Mouse (Mus musculus) hindbrain, embryonic 13.5 days (tissue): Measurements from ENCODE around the gene Pcmt1. TPM values are rescaled to one million over a fixed set of nuclear protein-coding genes. Genes with fewer than 3 reads are reported as not detected.
A peak's percentile ranks its signal among the peaks of the same experiment; 100 is the strongest.

Experiments used
- ATAC-seq: fragments of 200-750 bp; cut with Nextera tagmentation; 2 replicates; pipeline ENCODE4 v1.8.0; 2017; ENCODE audit warnings: moderate TSS enrichment; ENCODE audit not compliant: low FRiP score
- H3K27ac ChIP-seq: fragments of 300-500 bp; sonication (generic); 2 replicates; pipeline ENCODE4 v1.5.1; 2015; ENCODE audit warnings: inconsistent platforms, mild to moderate bottlenecking, moderate library complexity
- H3K27me3 ChIP-seq: fragments of 300-500 bp; sonication (generic); 2 replicates; pipeline ENCODE4 v1.6.1; 2015; ENCODE audit warnings: mild to moderate bottlenecking, inconsistent platforms
- H3K36me3 ChIP-seq: fragments of 300-500 bp; sonication (generic); 2 replicates; pipeline ENCODE4 v1.6.1; 2015; ENCODE audit warnings: mild to moderate bottlenecking, inconsistent platforms
- H3K4me1 ChIP-seq: fragments of 300-500 bp; sonication (generic); replicated peaks from 2 replicates; pipeline ENCODE4 v1.6.1; 2015; ENCODE audit warnings: inconsistent platforms
- H3K4me2 ChIP-seq: fragments of 300-500 bp; sonication (generic); 2 replicates; pipeline ENCODE4 v1.6.1; 2015; ENCODE audit warnings: inconsistent platforms, mild to moderate bottlenecking, moderate library complexity
- H3K4me3 ChIP-seq: fragments of 300-500 bp; sonication (generic); 2 replicates; pipeline ENCODE4 v1.5.1; 2015; ENCODE audit warnings: mild to moderate bottlenecking, inconsistent platforms
- H3K9ac ChIP-seq: fragments of 300-500 bp; sonication (generic); 2 replicates; pipeline ENCODE4 v1.6.1; 2015; ENCODE audit warnings: mild to moderate bottlenecking, inconsistent platforms
- H3K9me3 ChIP-seq: fragments of 300-500 bp; sonication (generic); 2 replicates; pipeline ENCODE4 v1.6.1; 2016; ENCODE audit warnings: inconsistent platforms
- WGBS: fragments of 180-500 bp; shearing (Covaris S2); methylation state at CpG from one replicate; pipeline ENCODE4 v1.1.7; 2015; 5-methylcytosine and 5-hydroxymethylcytosine counted together
- polyA plus RNA-seq: library from polyadenylated mRNA; unstranded; fragments of >200 nt; fragmentation: Nextera tagmentation; extraction: Ambion mirVana; gene quantifications from 2 replicates; pipeline ENCODE4 v1.2.1, GENCODE M21; 2015

Gene Pcmt1
- polyA plus RNA-seq, 1 experiment from 2014 or later = 171 TPM

- Histone ChIP-seq H3K27ac (no peak overlapping the region), H3K4me3 (no peak overlapping the region), H3K27me3 (no peaks in the 10 kb centered on the region), H3K9me3 (no peaks in the 10 kb centered on the region), H3K4me1 (no peaks in the 10 kb centered on the region), H3K36me3 (peaks cover 38% of the 10 kb centered on the region), H3K9ac (no peak overlapping the region), H3K4me2 (no peak overlapping the region)
- WGBS = 95% methylated on average over 2 of the region's 2 CpGs
- no peak for ATAC-seq
Measured at GRCm38 (mm10) chr10:7606437-7606836, 74.5 kb downstream of the Pcmt1 start.

- Histone ChIP-seq H3K4me3 (no peak overlapping the region), H3K9me3 (no peaks in the 10 kb centered on the region), H3K27ac (no peak overlapping the region), H3K4me2 (no peak overlapping the region), H3K36me3 (peaks cover 27% of the 10 kb centered on the region), H3K4me1 (no peaks in the 10 kb centered on the region), H3K27me3 (no peaks in the 10 kb centered on the region), H3K9ac (no peak overlapping the region)
- WGBS = 74% methylated on average over 2 of the region's 2 CpGs
- no peak for ATAC-seq
Measured at GRCm38 (mm10) chr10:7605168-7605567, 75.8 kb downstream of the Pcmt1 start.

GRCm38 (mm10) chr10:7600647-7601046 lies 80.3 kb downstream of the Pcmt1 start:
- 0 out of 2 replicates have a peak, but pooled peaks have one; percentile 37 for ATAC-seq
- H3K4me1 ChIP-seq = no peaks in the 10 kb centered on the region

GRCm38 (mm10) chr10:7598177-7598576 lies 82.8 kb downstream of the Pcmt1 start:
- Histone ChIP-seq H3K9ac (no peak overlapping the region), H3K27me3 (no peaks in the 10 kb centered on the region), H3K9me3 (no peaks in the 10 kb centered on the region), H3K36me3 (peaks cover 6% of the 10 kb centered on the region; the same call in 1 of the 2 replicates), H3K4me1 (peaks cover 6% of the 10 kb centered on the region; the same call in 1 of the 2 replicates), H3K4me3 (no peak overlapping the region), H3K4me2 (no peak overlapping the region), H3K27ac (no peak overlapping the region)
- no peak for ATAC-seq
- WGBS = 89% methylated on average over 7 of the region's 7 CpGs

More at GRCm38 (mm10) chr10:7600647-7601046, 80.3 kb downstream of the Pcmt1 start:
- Histone ChIP-seq H3K27ac (no peak overlapping the region), H3K4me2 (no peak overlapping the region), H3K9me3 (no peaks in the 10 kb centered on the region), H3K4me3 (no peak overlapping the region), H3K27me3 (no peaks in the 10 kb centered on the region), H3K36me3 (peaks cover 9% of the 10 kb centered on the region), H3K9ac (no peak overlapping the region)
- 17% methylated on average over 6 of the region's 6 CpGs for WGBS

- Histone ChIP-seq H3K36me3 (no peaks in the 10 kb centered on the region; the same call in 1 of the 2 replicates), H3K9ac (no peak overlapping the region), H3K27me3 (0 out of 2 replicates have a peak, but pooled peaks cover 4% of the 10 kb centered on the region), H3K27ac (no peak overlapping the region), H3K4me2 (no peak overlapping the region), H3K9me3 (no peaks in the 10 kb centered on the region), H3K4me1 (peaks cover 22% of the 10 kb centered on the region), H3K4me3 (no peak overlapping the region)
- 84% methylated on average over 1 of the region's 1 CpGs for WGBS
- ATAC-seq = no peak
Measured at GRCm38 (mm10) chr10:7596251-7596650, 84.7 kb downstream of the Pcmt1 start.

- ATAC-seq = no peak
- no peaks in the 10 kb centered on the region; the same call in 1 of the 2 replicates for H3K36me3 ChIP-seq
- H3K4me2 ChIP-seq = no peak overlapping the region
Measured at GRCm38 (mm10) chr10:7594797-7595196, 86.1 kb downstream of the Pcmt1 start.

GRCm38 (mm10) chr10:7590792-7591191 lies 90.1 kb downstream of the Pcmt1 start:
- H3K27ac ChIP-seq = no peak overlapping the region
- H3K9me3 ChIP-seq = no peaks in the 10 kb centered on the region
- peak overlapping the region; percentile 92 for H3K4me3 ChIP-seq
- 8% methylated on average over 8 of the region's 8 CpGs for WGBS
- no peak for ATAC-seq
- H3K27me3 ChIP-seq = 0 out of 2 replicates have a peak, but pooled peaks cover 7% of the 10 kb centered on the region
- H3K4me1 ChIP-seq = peaks cover 37% of the 10 kb centered on the region
- H3K9ac ChIP-seq = peak overlapping the region; percentile 90
- no peaks in the 10 kb centered on the region for H3K36me3 ChIP-seq
- peak overlapping the region; percentile 98 for H3K4me2 ChIP-seq

More at GRCm38 (mm10) chr10:7594797-7595196, 86.1 kb downstream of the Pcmt1 start:
- H3K27ac ChIP-seq = no peak overlapping the region
- 0 out of 2 replicates have a peak, but pooled peaks cover 5% of the 10 kb centered on the region for H3K27me3 ChIP-seq
- H3K9ac ChIP-seq = no peak overlapping the region
- no peak overlapping the region for H3K4me3 ChIP-seq
- peaks cover 32% of the 10 kb centered on the region for H3K4me1 ChIP-seq
- no peaks in the 10 kb centered on the region for H3K9me3 ChIP-seq
- 50% methylated on average over 7 of the region's 7 CpGs for WGBS

- no peaks in the 10 kb centered on the region for H3K9me3 ChIP-seq
- 0 out of 2 replicates have a peak, but pooled peaks cover 10% of the 10 kb centered on the region for H3K27me3 ChIP-seq
- peak overlapping the region; percentile 92 for H3K4me3 ChIP-seq
- peak; percentile 79 for ATAC-seq
- H3K36me3 ChIP-seq = no peaks in the 10 kb centered on the region
- peaks cover 37% of the 10 kb centered on the region for H3K4me1 ChIP-seq
- H3K4me2 ChIP-seq = peak overlapping the region; percentile 98
- H3K27ac ChIP-seq = peak overlapping the region; percentile 92
- peak overlapping the region; percentile 90 for H3K9ac ChIP-seq
- WGBS = under 1% methylated on average over 53 of the region's 54 CpGs
Measured at GRCm38 (mm10) chr10:7590234-7590689, 90.7 kb downstream of the Pcmt1 start.

GRCm38 (mm10) chr10:7589592-7590233 lies 91.2 kb downstream of the Pcmt1 start, which contains the start of gene Lrp11:
TSS of gene Lrp11 (plus strand) at chr10:7589800.
- peak; percentile 96 for ATAC-seq
- peak within 1 kb of the TSS; percentile 92 for H3K4me3 ChIP-seq
- H3K36me3 ChIP-seq = no peaks in the 10 kb centered on the region
- H3K4me2 ChIP-seq = peak within 1 kb of the TSS; percentile 98
- H3K9me3 ChIP-seq = no peaks in the 10 kb centered on the region
- 0 out of 2 replicates have a peak, but pooled peaks cover 10% of the 10 kb centered on the region for H3K27me3 ChIP-seq
- peaks cover 32% of the 10 kb centered on the region for H3K4me1 ChIP-seq
- WGBS = under 1% methylated on average over 64 of the region's 76 CpGs
- H3K9ac ChIP-seq = peak within 1 kb of the TSS; percentile 90
- H3K27ac ChIP-seq = peak within 1 kb of the TSS; percentile 92

GRCm38 (mm10) chr10:7586771-7587170 lies 94.2 kb downstream of the Pcmt1 start:
- no peak for ATAC-seq
- WGBS = 84% methylated on average over 2 of the region's 2 CpGs
- H3K36me3 ChIP-seq = no peaks in the 10 kb centered on the region
- H3K9ac ChIP-seq = no peak overlapping the region
- peaks cover 21% of the 10 kb centered on the region for H3K4me1 ChIP-seq
- no peak overlapping the region for H3K27ac ChIP-seq
- H3K4me3 ChIP-seq = no peak overlapping the region
- no peaks in the 10 kb centered on the region for H3K9me3 ChIP-seq
- no peak overlapping the region for H3K4me2 ChIP-seq
- H3K27me3 ChIP-seq = peaks cover 13% of the 10 kb centered on the region; the same call in 1 of the 2 replicates

- no peak overlapping the region for H3K4me2 ChIP-seq
- H3K27me3 ChIP-seq = peaks cover 10% of the 10 kb centered on the region; the same call in 1 of the 2 replicates
- ATAC-seq = no peak
- no peak overlapping the region for H3K4me3 ChIP-seq
- H3K9me3 ChIP-seq = no peaks in the 10 kb centered on the region
- H3K4me1 ChIP-seq = no peaks in the 10 kb centered on the region
- H3K36me3 ChIP-seq = no peaks in the 10 kb centered on the region
- H3K9ac ChIP-seq = no peak overlapping the region
- no peak overlapping the region for H3K27ac ChIP-seq
- WGBS = 52% methylated on average over 7 of the region's 7 CpGs
Measured at GRCm38 (mm10) chr10:7582891-7583557, 97.9 kb downstream of the Pcmt1 start.

GRCm38 (mm10) chr10:7582157-7582890 lies 98.6 kb downstream of the Pcmt1 start:
- H3K4me3 ChIP-seq = no peak overlapping the region
- H3K36me3 ChIP-seq = no peaks in the 10 kb centered on the region
- no peak overlapping the region for H3K27ac ChIP-seq
- H3K9me3 ChIP-seq = no peaks in the 10 kb centered on the region
- 38% methylated on average over 11 of the region's 11 CpGs for WGBS
- no peak overlapping the region for H3K4me2 ChIP-seq
- no peak overlapping the region for H3K9ac ChIP-seq
- peaks cover 10% of the 10 kb centered on the region; the same call in 1 of the 2 replicates for H3K27me3 ChIP-seq
- ATAC-seq = peak; percentile 68
- no peaks in the 10 kb centered on the region for H3K4me1 ChIP-seq
